Mouse (Mus musculus): Measurements from ENCODE around the gene Med20. TPM values are rescaled to one million over a fixed set of nuclear protein-coding genes. Genes with fewer than 3 reads are reported as not detected.

Med20 gene
- total RNA-seq, 2 experiments from 2014 or later, result 19.0 to 19.5 TPM

Other genes starting within 250 kb of the Med20 start
- gene Mrps10, start 242.7 kb upstream of the Med20 start, total RNA-seq (2021), result 10 to 100 TPM; 24.5 to 25.1 TPM
- under 1 TPM in 1 of 2 experiments, not detected in 1; 0.23 TPM for gene Guca1b, start 226.2 kb upstream of the Med20 start, total RNA-seq (2021)
- under 1 TPM in 1 of 2 experiments, not detected in 1; 0.42 TPM for gene Guca1a, start 211.0 kb upstream of the Med20 start, total RNA-seq (2021)
- 1 to 10 TPM; 1.3 to 2.1 TPM for gene AI661453, start 175.0 kb upstream of the Med20 start, total RNA-seq (2021)
- gene 1700001C19Rik, start 174.2 kb upstream of the Med20 start, total RNA-seq (2021), result not detected
- gene Taf8, start 109.3 kb upstream of the Med20 start, total RNA-seq (2021), result 10 to 100 TPM; 10.2 to 10.4 TPM
- 10 to 100 TPM; 83.3 to 87.1 TPM for gene Ccnd3, start 106.5 kb upstream of the Med20 start, total RNA-seq (2021)
- gene Bysl, start 90 bp upstream of the Med20 start, total RNA-seq (2021), result 10 to 100 TPM; 13.5 to 16.5 TPM
- gene Gm20517, start within 50 bp of the Med20 start, total RNA-seq (2021), result 1 to 10 TPM; 1.9 to 3.4 TPM
- 1 to 10 TPM; 1.4 to 3.7 TPM for gene Usp49, start 19.1 kb downstream of the Med20 start, total RNA-seq (2021)
- 100 to 1,000 TPM; 118 to 129 TPM for gene Tomm6, start 76.8 kb downstream of the Med20 start, total RNA-seq (2021)
- 1 to 10 TPM; 4.6 to 5.4 TPM for gene Frs3, start 77.4 kb downstream of the Med20 start, total RNA-seq (2021)
- gene Gm21981, start 82.9 kb downstream of the Med20 start, total RNA-seq (2021), result under 1 TPM; 0.40 to 0.75 TPM
- gene Prickle4, start 83.2 kb downstream of the Med20 start, total RNA-seq (2021), result 1 to 10 TPM; 4.3 to 5.1 TPM
- gene Pgc, start 115.3 kb downstream of the Med20 start, total RNA-seq (2021), result not detected
- gene Tfeb, start 125.4 kb downstream of the Med20 start, total RNA-seq (2021), result 10 to 100 TPM; 35.0 to 40.0 TPM
- gene Mdfi, start 223.1 kb downstream of the Med20 start, total RNA-seq (2021), result 1 to 10 TPM in 1 of 2 experiments, under 1 TPM in 1; 0.40 to 1.3 TPM